Mouse (Mus musculus) liver, embryonic 14.5 days (tissue): ENCODE measurements at regions not wholly inside any gene's neighbourhood (a gene's known extent, or its start where the extent isn't known, plus 50 kb on each side); places are given as distances from the start of the nearest gene placed in this dataset.

Experiments used
- CTCF ChIP-seq: IDR thresholded peaks from 2 replicates; pipeline ENCODE4 v1.5.1; 2016; ENCODE audit warnings: antibody characterized with exemption, low read depth, control low read depth
- EP300 ChIP-seq: IDR thresholded peaks from 2 replicates; pipeline ENCODE4 v1.6.1; 2016; ENCODE audit warnings: antibody characterized with exemption, low read depth

DNA sequence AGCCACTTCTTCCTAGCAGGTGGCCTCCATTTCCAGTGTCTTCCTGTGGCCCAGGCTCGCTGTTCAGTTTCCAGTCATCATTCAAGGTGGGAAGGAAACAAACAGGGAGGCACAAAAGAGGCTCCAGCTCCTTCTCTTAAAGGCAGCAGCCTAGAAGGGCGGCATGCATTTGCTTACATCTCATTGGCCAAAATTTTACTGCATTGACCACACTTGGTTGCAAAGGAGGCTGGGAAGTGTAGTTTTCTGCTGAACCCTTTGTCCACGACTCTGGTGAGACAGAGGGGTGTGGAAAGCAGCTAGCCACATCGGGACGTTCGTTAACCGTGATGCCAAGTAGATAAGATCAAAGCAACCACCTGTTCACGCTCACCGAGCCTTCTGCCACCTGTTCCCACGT, 74.9 kb downstream of the Tspan17 start:
- TF ChIP-seq CTCF (no peak), EP300 (no peak)
